Mouse (Mus musculus): ENCODE results near the gene Tlr8. TPM values are rescaled to one million over a fixed set of nuclear protein-coding genes. Genes with fewer than 3 reads are reported as not detected.

The Tlr8 gene
- polyA plus RNA-seq, 1 experiment from 2014 or later: 0.06 TPM

Other genes starting within 250 kb of the Tlr8 start
- 6,861 and 7,374 TPM in 2 replicates for gene Tmsb4x, start 55.0 kb downstream of the Tlr8 start, polyA plus RNA-seq (2015; fragmentation: Nextera tagmentation; extraction: Ambion mirVana)
- 0.57 and 0.58 TPM in 2 replicates for gene Tlr7, start 66.2 kb upstream of the Tlr8 start, polyA plus RNA-seq (2015; fragmentation: Nextera tagmentation; extraction: Ambion mirVana)
- 9.0 and 9.6 TPM in 2 replicates for gene Prps2, start 118.4 kb upstream of the Tlr8 start, polyA plus RNA-seq (2015; fragmentation: Nextera tagmentation; extraction: Ambion mirVana)

Measured in neural tube, embryonic 13.5 days (tissue).